Mouse (Mus musculus) liver, postnatal 0 days (tissue): ENCODE data around the gene Lpo. TPM values are rescaled to one million over a fixed set of nuclear protein-coding genes. Genes with fewer than 3 reads are reported as not detected.
A peak's percentile ranks its signal among the peaks of the same experiment; 100 is the strongest.

Experiments used
- ATAC-seq: fragments of 200-750 bp; cut with Nextera tagmentation; 2 replicates; pipeline ENCODE4 v1.8.0; 2017; ENCODE audit warnings: mild to moderate bottlenecking, moderate library complexity
- DNase-seq: peaks from one replicate; pipeline ENCODE4 v3.0.0-alpha.2; 2016
- H3K27ac ChIP-seq: fragments of 300-500 bp; sonication (generic); 2 replicates; pipeline ENCODE4 v1.5.1; 2014; ENCODE audit warnings: antibody characterized with exemption, moderate library complexity, mild to moderate bottlenecking, low read depth
- H3K27me3 ChIP-seq: fragments of 300-500 bp; sonication (generic); 2 replicates; pipeline ENCODE4 v1.6.1; 2014; ENCODE audit warnings: low read length, control low read depth, mixed read lengths; ENCODE audit not compliant: insufficient read depth
- H3K36me3 ChIP-seq: fragments of 300-500 bp; sonication (generic); replicated peaks from 2 replicates; pipeline ENCODE4 v1.6.1; 2014; ENCODE audit warnings: mild to moderate bottlenecking, control low read depth, low read length, moderate library complexity, mixed read lengths; ENCODE audit not compliant: insufficient read depth
- H3K4me1 ChIP-seq: fragments of 300-500 bp; sonication (generic); 2 replicates; pipeline ENCODE4 v1.6.1; 2014; ENCODE audit warnings: antibody characterized with exemption, mild to moderate bottlenecking, control low read depth; ENCODE audit not compliant: insufficient read depth
- H3K4me2 ChIP-seq: fragments of 300-500 bp; sonication (generic); 2 replicates; pipeline ENCODE4 v1.6.1; 2014; ENCODE audit warnings: low read depth, mild to moderate bottlenecking, low read length, moderate library complexity, mixed read lengths
- H3K4me3 ChIP-seq: fragments of 300-500 bp; sonication (generic); 2 replicates; pipeline ENCODE4 v1.5.1; 2014; ENCODE audit warnings: low read depth, low read length
- H3K9ac ChIP-seq: fragments of 300-500 bp; sonication (generic); replicated peaks from 2 replicates; pipeline ENCODE4 v1.6.1; 2014; ENCODE audit warnings: mild to moderate bottlenecking, moderate library complexity
- H3K9me3 ChIP-seq: fragments of 300-500 bp; sonication (generic); 2 replicates; pipeline ENCODE4 v1.6.1; 2016; ENCODE audit warnings: mild to moderate bottlenecking, control low read depth, low read length, mixed read lengths
- CTCF ChIP-seq: sonication (generic); IDR thresholded peaks from 2 replicates; pipeline ENCODE4 v1.5.1; 2016; ENCODE audit warnings: antibody characterized with exemption, low read depth
- EP300 ChIP-seq: IDR thresholded peaks from 2 replicates; pipeline ENCODE4 v1.6.1; 2016; ENCODE audit warnings: antibody characterized with exemption, low read depth, mild to moderate bottlenecking
- WGBS: fragments of 180-500 bp; shearing (Covaris S2); extraction: QIAGEN DNeasy Blood & Tissue Kit; methylation state at CpG from one replicate; pipeline ENCODE4 v1.1.7; 2014; ENCODE audit not compliant: insufficient replicate concordance; 5-methylcytosine and 5-hydroxymethylcytosine counted together
- polyA plus RNA-seq: library from polyadenylated mRNA; unstranded; fragments of >200 nt; fragmentation: Nextera tagmentation; extraction: Ambion mirVana; gene quantifications from 2 replicates; pipeline ENCODE4 v1.2.1, GENCODE M21; 2015

The Lpo gene
- polyA plus RNA-seq, 1 experiment from 2014 or later: not detected

DNA sequence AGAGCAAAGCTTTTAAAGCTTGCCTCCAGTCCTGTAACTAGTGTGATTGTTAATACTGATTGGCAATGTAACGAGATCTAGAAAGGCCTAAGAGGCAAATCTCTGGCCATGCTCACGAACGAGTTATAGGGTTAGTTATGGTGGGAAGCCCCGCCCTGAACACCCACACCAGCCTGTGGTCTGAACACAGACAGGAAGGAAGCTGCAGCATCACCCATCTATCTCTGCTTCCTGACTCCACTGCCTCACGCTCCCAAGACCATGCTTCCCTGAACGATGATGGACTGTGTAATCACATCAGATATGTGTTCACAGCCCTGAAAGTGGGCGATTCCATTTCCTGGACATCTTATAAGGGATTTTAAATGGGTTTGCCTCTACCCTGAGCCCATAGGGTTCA is 19.9 kb downstream of the Lpo start:
- H3K27me3 ChIP-seq: no peaks in the 10 kb centered on the region
- 28% methylated on average over 7 of the region's 7 CpGs for WGBS
- 0 out of 2 replicates have a peak, but pooled peaks cover 2% of the 10 kb centered on the region for H3K4me1 ChIP-seq
- ATAC-seq: no peak
- H3K4me3 ChIP-seq: no peak overlapping the region
- no peak overlapping the region for H3K27ac ChIP-seq
- no peak overlapping the region for H3K9ac ChIP-seq
- no peak for DNase-seq
- no peaks in the 10 kb centered on the region for H3K9me3 ChIP-seq
- no peak for TF ChIP-seq CTCF
- no peak for TF ChIP-seq EP300
- no peaks in the 10 kb centered on the region for H3K36me3 ChIP-seq
- H3K4me2 ChIP-seq: no peak overlapping the region

DNA sequence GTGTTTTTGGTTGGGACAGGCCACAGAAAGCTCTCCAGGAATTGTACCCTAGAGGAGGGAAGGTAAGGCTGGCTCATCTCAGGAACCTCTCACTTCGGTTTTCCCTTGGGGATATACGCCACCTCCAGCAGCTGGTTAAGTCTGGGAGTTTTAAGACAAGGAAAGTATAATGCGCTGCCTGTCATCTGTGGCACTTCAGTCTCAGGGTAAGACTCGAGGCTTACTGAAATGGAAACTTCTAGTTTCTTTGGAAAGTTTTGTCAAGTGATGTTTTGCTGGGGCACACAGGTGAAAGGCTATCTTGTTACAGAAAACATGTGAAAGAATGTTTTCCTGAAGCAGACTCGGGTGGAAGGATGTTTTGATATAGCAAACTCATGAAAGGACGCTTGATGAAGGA is 20.7 kb downstream of the Lpo start:
- H3K27me3 ChIP-seq: no peaks in the 10 kb centered on the region
- no peaks in the 10 kb centered on the region for H3K9me3 ChIP-seq
- no peak for DNase-seq
- H3K36me3 ChIP-seq: no peaks in the 10 kb centered on the region
- ATAC-seq: no peak
- WGBS: 71% methylated on average over 6 of the region's 6 CpGs
- H3K9ac ChIP-seq: no peak overlapping the region
- H3K4me1 ChIP-seq: 0 out of 2 replicates have a peak, but pooled peaks cover 2% of the 10 kb centered on the region
- H3K27ac ChIP-seq: no peak overlapping the region
- no peak overlapping the region for H3K4me3 ChIP-seq
- no peak for TF ChIP-seq CTCF
- no peak overlapping the region for H3K4me2 ChIP-seq

DNA sequence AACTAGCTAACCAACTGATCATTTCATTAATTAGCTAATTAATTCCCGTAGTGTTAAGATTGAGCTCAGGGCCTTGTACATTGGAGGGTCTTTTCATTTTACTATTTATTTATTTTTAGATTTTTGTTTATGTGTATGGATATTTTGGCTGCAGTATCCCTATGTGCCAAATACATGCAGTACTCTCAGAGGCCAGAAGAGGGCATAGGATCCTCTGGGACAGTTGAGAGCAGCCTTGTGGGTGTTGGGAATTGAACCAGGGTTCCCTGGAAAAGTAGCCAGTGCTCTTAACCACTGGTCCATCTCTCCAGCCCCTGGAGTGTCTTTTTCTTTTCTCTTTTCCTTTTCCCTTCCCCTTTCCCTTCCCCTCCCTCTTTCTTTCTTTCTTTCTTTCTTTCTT is 22.6 kb downstream of the Lpo start:
- DNase-seq (peak; percentile 37), ATAC-seq (no peak)
- no peaks in the 10 kb centered on the region for H3K9me3 ChIP-seq
- no peak overlapping the region for H3K9ac ChIP-seq
- TF ChIP-seq EP300 (no peak), CTCF (peak; percentile 65)
- H3K27me3 ChIP-seq: no peaks in the 10 kb centered on the region
- H3K27ac ChIP-seq: no peak overlapping the region
- WGBS: 50% methylated on average over 1 of the region's 1 CpGs
- no peak overlapping the region for H3K4me2 ChIP-seq
- H3K36me3 ChIP-seq: no peaks in the 10 kb centered on the region
- H3K4me1 ChIP-seq: 0 out of 2 replicates have a peak, but pooled peaks cover 2% of the 10 kb centered on the region
- H3K4me3 ChIP-seq: no peak overlapping the region

DNA sequence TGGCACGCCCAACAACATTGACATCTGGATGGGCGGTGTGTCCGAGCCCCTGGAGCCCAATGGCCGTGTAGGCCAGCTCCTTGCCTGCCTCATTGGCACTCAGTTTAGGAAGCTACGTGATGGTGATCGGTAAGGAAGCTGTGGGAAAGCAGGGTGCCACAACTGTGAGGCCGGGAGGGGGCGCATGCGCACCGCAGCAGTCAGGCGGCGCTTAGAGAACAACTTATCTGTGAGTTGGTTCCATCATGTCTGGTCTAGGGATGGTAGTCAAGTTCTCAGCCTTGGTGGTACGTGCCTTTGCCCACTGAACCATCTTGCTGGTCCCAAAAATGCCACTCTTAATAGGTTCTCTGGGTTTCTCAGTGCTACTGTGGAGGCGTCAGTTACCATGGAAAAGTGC is 25.5 kb downstream of the Lpo start:
- 57% methylated on average over 14 of the region's 14 CpGs for WGBS
- Histone ChIP-seq H3K9ac (no peak overlapping the region), H3K4me1 (no peaks in the 10 kb centered on the region), H3K9me3 (no peaks in the 10 kb centered on the region), H3K27ac (no peak overlapping the region), H3K36me3 (no peaks in the 10 kb centered on the region), H3K4me2 (no peak overlapping the region), H3K27me3 (no peaks in the 10 kb centered on the region), H3K4me3 (no peak overlapping the region)
- ATAC-seq: no peak
- TF ChIP-seq EP300: no peak
- peak; percentile 58 for TF ChIP-seq CTCF
- DNase-seq: peak; percentile 43

DNA sequence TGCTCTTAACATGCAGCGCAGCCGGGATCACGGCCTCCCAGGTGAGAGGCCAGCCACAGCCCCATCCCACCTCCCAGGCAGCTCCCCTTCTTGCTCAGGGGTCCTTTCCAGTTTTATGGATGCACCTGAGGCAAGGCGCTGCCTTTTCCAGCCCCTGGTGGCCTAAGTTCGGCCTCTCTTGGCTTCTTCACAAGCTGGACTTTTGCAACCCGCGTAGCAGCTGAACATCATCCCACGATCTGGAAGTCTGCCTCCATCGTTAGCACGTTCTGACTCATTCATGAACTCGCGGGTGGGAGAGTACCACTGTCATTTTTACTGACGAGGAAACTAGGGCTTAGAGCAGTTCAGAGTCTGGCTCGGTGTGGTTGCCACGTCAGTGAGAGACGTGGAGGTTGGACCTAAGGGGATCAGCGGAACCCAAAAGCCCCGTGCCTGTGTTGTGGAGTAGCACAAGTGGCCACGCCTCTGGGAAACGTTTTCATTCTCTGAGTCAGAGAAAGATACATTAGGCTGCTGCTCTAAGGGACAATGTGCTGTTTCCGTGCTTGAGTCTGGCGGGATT is 26.3 kb downstream of the Lpo start:
- TF ChIP-seq CTCF: no peak
- no peak for TF ChIP-seq EP300
- no peaks in the 10 kb centered on the region for H3K9me3 ChIP-seq
- H3K4me1 ChIP-seq: no peaks in the 10 kb centered on the region
- no peak for DNase-seq
- WGBS: 70% methylated on average over 22 of the region's 22 CpGs
- H3K36me3 ChIP-seq: no peaks in the 10 kb centered on the region
- H3K27me3 ChIP-seq: no peaks in the 10 kb centered on the region
- H3K4me3 ChIP-seq: no peak overlapping the region
- no peak for ATAC-seq
- no peak overlapping the region for H3K27ac ChIP-seq
- no peak overlapping the region for H3K4me2 ChIP-seq
- no peak overlapping the region for H3K9ac ChIP-seq

- no peak for TF ChIP-seq EP300
- no peak for TF ChIP-seq CTCF
- Histone ChIP-seq H3K4me1 (no peaks in the 10 kb centered on the region; the same call in 1 of the 2 replicates), H3K9me3 (no peaks in the 10 kb centered on the region), H3K27me3 (no peaks in the 10 kb centered on the region), H3K4me3 (no peak within 1 kb of the TSS), H3K4me2 (no peak within 1 kb of the TSS), H3K9ac (no peak within 1 kb of the TSS), H3K36me3 (no peaks in the 10 kb centered on the region), H3K27ac (no peak within 1 kb of the TSS)
- no peak for ATAC-seq
- WGBS: 28% methylated on average over 3 of the region's 3 CpGs
- no peak for DNase-seq
Measured at GRCm38 (mm10) chr11:87793460-87793859, 34.6 kb downstream of the Lpo start, which contains the start of gene Mpo. Mpo (plus strand) TSS chr11:87793581.

GRCm38 (mm10) chr11:87790088-87790487 is 38.0 kb downstream of the Lpo start:
- Histone ChIP-seq H3K4me2 (no peak overlapping the region), H3K27me3 (no peaks in the 10 kb centered on the region), H3K27ac (no peak overlapping the region), H3K36me3 (no peaks in the 10 kb centered on the region), H3K4me3 (no peak overlapping the region), H3K9me3 (no peaks in the 10 kb centered on the region), H3K4me1 (no peaks in the 10 kb centered on the region; the same call in 1 of the 2 replicates), H3K9ac (no peak overlapping the region)
- TF ChIP-seq EP300 (no peak), CTCF (no peak)
- DNase-seq (no peak), ATAC-seq (no peak)
- 40% methylated on average over 6 of the region's 6 CpGs for WGBS
